Mouse (Mus musculus) embryonic facial prominence, embryonic 14.5 days (tissue): ENCODE data around the gene Gm20696. TPM values are rescaled to one million over a fixed set of nuclear protein-coding genes. Genes with fewer than 3 reads are reported as not detected.

Experiments used
- ATAC-seq: fragments of 200-750 bp; cut with Nextera tagmentation; 2 replicates; pipeline ENCODE4 v1.8.0; 2017; ENCODE audit warnings: low read depth, moderate number of reproducible peaks, moderate TSS enrichment
- DNase-seq: peaks from one replicate; pipeline ENCODE4 v3.0.0-alpha.2; 2015; ENCODE audit warnings: low spot score
- H3K27ac ChIP-seq: fragments of 300-500 bp; sonication (generic); replicated peaks from 2 replicates; pipeline ENCODE4 v1.5.1; 2014; ENCODE audit warnings: low read depth, mild to moderate bottlenecking, low read length, moderate library complexity
- H3K27me3 ChIP-seq: fragments of 300-500 bp; sonication (generic); replicated peaks from 2 replicates; pipeline ENCODE4 v1.6.1; 2014; ENCODE audit warnings: low read length; ENCODE audit not compliant: control insufficient read depth, insufficient read depth
- H3K36me3 ChIP-seq: fragments of 300-500 bp; sonication (generic); 2 replicates; pipeline ENCODE4 v1.6.1; 2014; ENCODE audit warnings: low read length, mixed read lengths; ENCODE audit not compliant: control insufficient read depth, insufficient read depth
- H3K4me1 ChIP-seq: fragments of 300-500 bp; sonication (generic); 2 replicates; pipeline ENCODE4 v1.6.1; 2014; ENCODE audit warnings: antibody characterized with exemption, low read length; ENCODE audit not compliant: control insufficient read depth, insufficient read depth
- H3K4me2 ChIP-seq: fragments of 300-500 bp; sonication (generic); 2 replicates; pipeline ENCODE4 v1.6.1; 2014; ENCODE audit warnings: low read depth, mild to moderate bottlenecking, low read length, moderate library complexity, mixed read lengths
- H3K4me3 ChIP-seq: fragments of 300-500 bp; sonication (generic); 2 replicates; pipeline ENCODE4 v1.5.1; 2014; ENCODE audit warnings: low read depth, mild to moderate bottlenecking, low read length
- H3K9ac ChIP-seq: fragments of 300-500 bp; sonication (generic); 2 replicates; pipeline ENCODE4 v1.6.1; 2014; ENCODE audit warnings: low read depth, mild to moderate bottlenecking, low read length, moderate library complexity, mixed read lengths
- H3K9me3 ChIP-seq: fragments of 300-500 bp; sonication (generic); 2 replicates; pipeline ENCODE4 v1.6.1; 2016; ENCODE audit warnings: low read length; ENCODE audit not compliant: control insufficient read depth
- WGBS: fragments of 180-500 bp; shearing (Covaris S2); extraction: QIAGEN DNeasy Blood & Tissue Kit; methylation state at CpG from one replicate; pipeline ENCODE4 v1.1.7; 2014; 5-methylcytosine and 5-hydroxymethylcytosine counted together
- polyA plus RNA-seq: library from polyadenylated mRNA; unstranded; fragments of >200 nt; fragmentation: Nextera tagmentation; extraction: Ambion mirVana; gene quantifications from 2 replicates; pipeline ENCODE4 v1.2.1, GENCODE M21; 2014

The Gm20696 gene
- polyA plus RNA-seq, 1 experiment from 2014 or later = 3.0 TPM

GRCm38 (mm10) chr6:99552816-99553215, 113.8 kb downstream of the Gm20696 start:
- Histone ChIP-seq H3K9ac (no peak overlapping the region), H3K4me3 (no peak overlapping the region), H3K36me3 (no peaks in the 10 kb centered on the region), H3K27me3 (no peaks in the 10 kb centered on the region), H3K4me1 (no peaks in the 10 kb centered on the region), H3K4me2 (no peak overlapping the region), H3K9me3 (peaks cover 12% of the 10 kb centered on the region; the same call in 1 of the 2 replicates), H3K27ac (no peak overlapping the region)
- 65% methylated on average over 1 of the region's 1 CpGs for WGBS
- ATAC-seq = no peak
- no peak for DNase-seq

- WGBS = 96% methylated on average over 2 of the region's 2 CpGs
- no peak for DNase-seq
- no peaks in the 10 kb centered on the region for H3K36me3 ChIP-seq
- H3K27me3 ChIP-seq = no peaks in the 10 kb centered on the region
- no peak overlapping the region for H3K27ac ChIP-seq
- H3K4me3 ChIP-seq = no peak overlapping the region
- H3K9me3 ChIP-seq = peaks cover 12% of the 10 kb centered on the region; the same call in 1 of the 2 replicates
- H3K4me2 ChIP-seq = no peak overlapping the region
- no peak for ATAC-seq
- H3K4me1 ChIP-seq = no peaks in the 10 kb centered on the region
- H3K9ac ChIP-seq = no peak overlapping the region
These were observed 120.2 kb downstream of the Gm20696 start for GRCm38 (mm10) chr6:99546416-99546815.

- H3K9me3 ChIP-seq = peaks cover 12% of the 10 kb centered on the region; the same call in 1 of the 2 replicates
- H3K4me2 ChIP-seq = no peak overlapping the region
- no peak for DNase-seq
- H3K4me1 ChIP-seq = no peaks in the 10 kb centered on the region
- H3K9ac ChIP-seq = no peak overlapping the region
- no peaks in the 10 kb centered on the region for H3K36me3 ChIP-seq
- WGBS = 63% methylated on average over 6 of the region's 6 CpGs
- ATAC-seq = no peak
- no peak overlapping the region for H3K4me3 ChIP-seq
- H3K27ac ChIP-seq = no peak overlapping the region
- H3K27me3 ChIP-seq = no peaks in the 10 kb centered on the region
These were observed 121.2 kb downstream of the Gm20696 start for GRCm38 (mm10) chr6:99545437-99545836.

DNA sequence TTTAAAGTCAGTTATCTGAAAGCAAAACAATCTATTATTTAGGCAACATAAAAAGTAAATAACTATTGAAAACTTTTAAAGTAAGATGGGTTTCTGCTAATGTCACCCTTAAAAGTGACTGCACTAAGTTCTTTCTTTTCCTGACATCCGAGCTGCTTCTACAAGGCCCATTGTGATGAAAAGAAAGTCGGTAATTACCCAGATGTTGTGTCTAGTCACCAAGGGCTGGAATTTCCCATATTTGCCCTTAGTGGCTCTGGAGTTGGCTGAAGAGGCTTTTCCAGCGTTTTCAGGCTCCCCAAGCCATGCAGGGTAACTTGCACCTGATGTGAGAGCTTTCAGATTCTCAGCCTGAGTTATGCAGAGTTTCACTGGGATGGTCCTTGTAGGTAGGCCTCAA, 125.5 kb downstream of the Gm20696 start:
- Histone ChIP-seq H3K27me3 (no peaks in the 10 kb centered on the region), H3K9ac (no peak overlapping the region), H3K4me1 (0 out of 2 replicates have a peak, but pooled peaks cover 3% of the 10 kb centered on the region), H3K9me3 (no peaks in the 10 kb centered on the region), H3K4me3 (no peak overlapping the region), H3K27ac (no peak overlapping the region), H3K4me2 (no peak overlapping the region), H3K36me3 (no peaks in the 10 kb centered on the region)
- DNase-seq (no peak), ATAC-seq (no peak)
- WGBS = 26% methylated on average over 3 of the region's 3 CpGs

GRCm38 (mm10) chr6:99540653-99541052, 125.9 kb downstream of the Gm20696 start:
- Histone ChIP-seq H3K4me1 (0 out of 2 replicates have a peak, but pooled peaks cover 3% of the 10 kb centered on the region), H3K4me2 (no peak overlapping the region), H3K9ac (no peak overlapping the region), H3K36me3 (no peaks in the 10 kb centered on the region), H3K4me3 (no peak overlapping the region), H3K27ac (no peak overlapping the region), H3K27me3 (no peaks in the 10 kb centered on the region), H3K9me3 (no peaks in the 10 kb centered on the region)
- 66% methylated on average over 6 of the region's 6 CpGs for WGBS
- DNase-seq (no peak), ATAC-seq (no peak)

GRCm38 (mm10) chr6:99540146-99540545, 126.5 kb downstream of the Gm20696 start:
- Histone ChIP-seq H3K27me3 (no peaks in the 10 kb centered on the region), H3K9me3 (no peaks in the 10 kb centered on the region), H3K4me3 (no peak overlapping the region), H3K4me1 (0 out of 2 replicates have a peak, but pooled peaks cover 3% of the 10 kb centered on the region), H3K4me2 (no peak overlapping the region), H3K27ac (no peak overlapping the region), H3K36me3 (no peaks in the 10 kb centered on the region), H3K9ac (no peak overlapping the region)
- WGBS = 80% methylated on average over 5 of the region's 5 CpGs
- DNase-seq = no peak
- no peak for ATAC-seq

GRCm38 (mm10) chr6:99538194-99538941, 128.2 kb downstream of the Gm20696 start:
- Histone ChIP-seq H3K4me2 (no peak overlapping the region), H3K27me3 (no peaks in the 10 kb centered on the region), H3K36me3 (no peaks in the 10 kb centered on the region), H3K4me1 (0 out of 2 replicates have a peak, but pooled peaks cover 3% of the 10 kb centered on the region), H3K27ac (no peak overlapping the region), H3K9ac (no peak overlapping the region), H3K4me3 (no peak overlapping the region), H3K9me3 (no peaks in the 10 kb centered on the region)
- ATAC-seq (no peak), DNase-seq (peak; percentile 34)
- WGBS = 68% methylated on average over 17 of the region's 17 CpGs

GRCm38 (mm10) chr6:99534211-99534745, 132.3 kb downstream of the Gm20696 start:
- H3K4me2 ChIP-seq = no peak overlapping the region
- ATAC-seq (no peak), DNase-seq (no peak)
- no peak overlapping the region for H3K4me3 ChIP-seq
- no peak overlapping the region for H3K9ac ChIP-seq
- H3K27me3 ChIP-seq = no peaks in the 10 kb centered on the region
- WGBS = 49% methylated on average over 5 of the region's 5 CpGs
- 0 out of 2 replicates have a peak, but pooled peaks cover 3% of the 10 kb centered on the region for H3K4me1 ChIP-seq
- no peaks in the 10 kb centered on the region for H3K9me3 ChIP-seq
- no peak overlapping the region for H3K27ac ChIP-seq
- H3K36me3 ChIP-seq = no peaks in the 10 kb centered on the region
